Comparison of ENCODE assay signal across 8 mouse cellular contexts in the genomic region with DNA sequence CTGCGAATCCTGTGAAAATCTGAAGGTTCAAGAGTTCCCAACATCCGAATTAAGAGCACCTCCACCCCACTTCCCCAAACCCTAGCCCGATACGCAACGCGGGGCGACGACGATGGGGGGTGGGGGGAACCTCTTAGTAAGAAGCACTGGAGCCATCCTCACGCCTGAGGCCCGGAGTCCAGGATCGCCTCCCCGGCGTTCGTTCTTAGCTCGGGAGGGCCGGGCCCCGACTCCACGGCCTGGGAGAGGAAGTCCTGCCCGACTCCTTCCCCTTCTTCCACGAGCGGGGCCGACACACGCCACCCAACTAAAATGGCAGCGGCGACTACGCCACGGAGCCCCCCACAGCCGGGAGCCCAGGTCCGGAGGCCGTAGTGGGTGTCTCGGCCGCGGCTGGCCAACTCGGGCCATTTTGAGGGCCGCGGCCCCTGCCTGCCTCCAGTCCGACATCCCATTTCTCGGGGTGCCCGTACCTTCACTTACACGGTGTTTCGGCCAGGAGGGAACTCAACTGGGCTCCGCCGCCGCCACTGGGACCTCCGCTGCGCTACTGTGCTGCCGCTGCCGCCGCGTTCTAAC. TPM values are rescaled to one million over a fixed set of nuclear protein-coding genes. Genes with fewer than 3 reads are reported as not detected.
DNase-seq lines count a peak whose midpoint lies in the region; ATAC-seq and TF ChIP-seq lines count a peak whose summit lies in the region.

No protein-coding gene starts in this region.

- H3K9ac ChIP-seq in kidney, embryonic 15.5 days: peak overlapping the region; percentile 85

- TF ChIP-seq POLR2A in thymus, adult 2 months (IDR thresholded peaks at IDR 0.05; ENCODE audit: control insufficient read depth, extremely low read depth, insufficient read depth, low read length, poor library complexity): no peak

- TF ChIP-seq CTCF in thymus, adult 2 months (IDR thresholded peaks at IDR 0.05; ENCODE audit: borderline replicate concordance, control insufficient read depth, extremely low read depth, insufficient read depth, low read length, poor library complexity): no peak

- H3K4me2 ChIP-seq in kidney, embryonic 15.5 days: peak overlapping the region; percentile 55

- intact Hi-C loops in gastrocnemius, postnatal 14 days (cut with DNase I; ENCODE audit: low total_unique reads): no loop called here

- peaks cover 4% of the 10 kb centered on the region; the same call in 1 of the 2 replicates for H3K36me3 ChIP-seq in thymus, adult 2 months (ENCODE audit: control insufficient read depth, insufficient read depth, low read length)
- peaks cover 22% of the 10 kb centered on the region; the same call in 1 of the 2 replicates for H3K36me3 ChIP-seq in kidney, embryonic 15.5 days

- H3K4me1 ChIP-seq in thymus, adult 2 months (replicated peaks; ENCODE audit: control insufficient read depth, insufficient read depth, low read length): no peaks in the 10 kb centered on the region
- no peaks in the 10 kb centered on the region for H3K4me1 ChIP-seq in kidney, embryonic 15.5 days

- peak; percentile 52 for ATAC-seq in kidney, embryonic 15.5 days (replicated peaks; ENCODE audit: low FRiP score)

- 1% methylated on average over 49 of the region's 51 CpGs for WGBS in thymus, adult 2 months
- WGBS in kidney, embryonic 15.5 days: 19% methylated on average over 45 of the region's 51 CpGs

- peak overlapping the region; percentile 68 for H3K27ac ChIP-seq in thymus, adult 2 months (ENCODE audit: control insufficient read depth, insufficient read depth, low read length)
- peak overlapping the region; percentile 91 for H3K27ac ChIP-seq in kidney, embryonic 15.5 days

- H3K4me3 ChIP-seq in thymus, adult 2 months (ENCODE audit: control insufficient read depth, insufficient read depth, low read length): peak overlapping the region; percentile 86
- peak overlapping the region; percentile 76 for H3K4me3 ChIP-seq in kidney, embryonic 15.5 days (replicated peaks)

- no peaks in the 10 kb centered on the region for H3K27me3 ChIP-seq in thymus, adult 2 months (ENCODE audit: control insufficient read depth, insufficient read depth, low read length)
- peaks cover 16% of the 10 kb centered on the region for H3K27me3 ChIP-seq in kidney, embryonic 15.5 days

- DNase-seq in thymus, adult 2 months: peak; percentile 30
- no peak for DNase-seq in thymus, postnatal 25 days
- DNase-seq in adrenal gland, postnatal 25 days: peak; percentile 18
- peak; percentile 21 for DNase-seq in gastrocnemius, postnatal 14 days
- peak; percentile 17 for DNase-seq in lung, postnatal 36 days
- DNase-seq in right cerebral cortex, postnatal 4 days: peak; percentile 15
- no peak for DNase-seq in thymus, postnatal 14 days

- no peaks in the 10 kb centered on the region for H3K9me3 ChIP-seq in kidney, embryonic 15.5 days (replicated peaks)

RNA-seq across cellular contexts. Expression of a gene that starts 0.4 kb away (rescaled TPM):
- 6.4 and 6.6 TPM in 2 replicates for polyA plus RNA-seq in thymus, adult 2 months (2012; rRNA removed)
- total RNA-seq in adrenal gland, postnatal 25 days (2021): 58.8 and 60.7 TPM in 2 replicates
- total RNA-seq in gastrocnemius, postnatal 14 days (2021): 10 to 100 TPM; 19.0 to 19.2 TPM
- polyA plus RNA-seq in kidney, embryonic 15.5 days (2015; fragmentation: Nextera tagmentation; extraction: Ambion mirVana): 34.1 and 35.3 TPM in 2 replicates

Comparison
In these comparisons a context has a peak if more than half of its experiments do, and no peak if none do; other contexts are left out.
1. DNase-seq: peak in thymus, adult 2 months (single experiment), adrenal gland, postnatal 25 days (single experiment), gastrocnemius, postnatal 14 days (single experiment), lung, postnatal 36 days (single experiment) and right cerebral cortex, postnatal 4 days (single experiment); none in thymus, postnatal 25 days (single experiment) and thymus, postnatal 14 days (single experiment).